Mouse (Mus musculus) embryonic fibroblast, embryonic 13.5 days (primary cell): ENCODE results near the gene Rasl11b.

Experiments used
- CTCF ChIP-seq: IDR thresholded peaks from 2 replicates; pipeline ENCODE4 v1.5.1; 2011; ENCODE audit warnings: mild to moderate bottlenecking, control low read depth, low read length, moderate library complexity, borderline replicate concordance; ENCODE audit not compliant: insufficient read depth
- POLR2A ChIP-seq: IDR thresholded peaks from 2 replicates; pipeline ENCODE4 v1.6.1; 2011; ENCODE audit warnings: low read depth, mild to moderate bottlenecking, control low read depth, low read length, moderate library complexity

GRCm38 (mm10) chr5:74172208-74172607 lies 22.9 kb upstream of the Rasl11b start:
- no peak for TF ChIP-seq CTCF
- no peak for TF ChIP-seq POLR2A
